Mouse (Mus musculus) left cerebral cortex, adult 2 months (tissue): ENCODE measurements around the gene Synj1. TPM values are rescaled to one million over a fixed set of nuclear protein-coding genes. Genes with fewer than 3 reads are reported as not detected.

Source experiments
- DNase-seq, 2 experiments: peaks; one replicate each; pipeline ENCODE4 v3.0.0; 2021 to 2022; ENCODE audit warnings: low spot score in 2 of 2, mixed read lengths in 1 of 2; ENCODE audit errors: extremely low spot score in 1 of 2
- H3K27ac ChIP-seq: fragments of 200-600 bp; 2 replicates; pipeline ENCODE4 v1.8.1; 2022
- H3K4me3 ChIP-seq: fragments of 200-600 bp; 2 replicates; pipeline ENCODE4 v1.8.1; 2022
- CTCF ChIP-seq: fragments of 200-600 bp; IDR thresholded peaks from 2 replicates; pipeline ENCODE4 v1.8.1; 2022; ENCODE audit warnings: antibody characterized with exemption, mild to moderate bottlenecking, moderate library complexity
- intact Hi-C: fragments of 180-260 bp; cut with DNase I; formaldehyde crosslinking; loops from one replicate; pipeline ENCODE4 v1.15.1; 2025
- total RNA-seq, 2 experiments: library from RNA; stranded (reverse); gene quantifications; 2 replicates each; pipeline ENCODE4 v1.2.3; 2021

Gene Synj1
- total RNA-seq, 2 experiments from 2014 or later, result 339 TPM

DNA sequence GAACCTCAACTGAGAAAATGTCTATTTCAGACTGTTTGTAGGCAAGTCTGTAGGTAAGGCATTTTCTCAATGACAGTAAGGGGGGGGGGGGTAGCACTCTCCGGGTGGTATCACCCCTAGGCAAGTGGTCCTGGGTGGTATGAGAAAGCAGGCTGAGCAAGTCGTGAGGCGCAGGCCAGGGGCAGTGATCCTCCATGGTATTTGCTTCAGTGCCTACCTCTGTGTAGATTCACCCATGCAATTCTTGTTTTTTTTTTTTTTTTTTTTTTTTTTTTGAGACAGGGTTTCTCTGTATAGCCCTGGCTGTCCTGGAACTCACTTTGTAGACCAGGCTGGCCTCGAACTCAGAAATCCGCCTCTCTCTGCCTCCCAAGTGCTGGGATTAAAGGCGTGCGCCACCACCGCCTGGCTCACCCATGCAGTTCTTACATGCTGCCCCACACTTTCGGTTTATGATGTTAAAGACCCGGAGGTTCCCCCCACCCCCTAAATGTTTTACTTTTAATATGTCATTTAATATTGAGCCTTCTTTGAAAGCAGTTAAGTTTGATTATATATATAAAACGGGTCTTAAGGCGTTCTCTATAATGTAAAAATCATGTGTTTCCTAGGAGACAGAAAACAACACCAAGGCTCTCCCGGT is 77.5 kb downstream of the Synj1 start:
- Histone ChIP-seq H3K27ac (peak overlapping the region; percentile 93), H3K4me3 (peak overlapping the region; percentile 64)
- TF ChIP-seq CTCF, result no peak
- intact Hi-C loops, result no loop called here
- DNase-seq, result no peak

- TF ChIP-seq CTCF, result no peak
- DNase-seq, result no peak
- Histone ChIP-seq H3K27ac (no peak overlapping the region), H3K4me3 (no peak overlapping the region)
- intact Hi-C loops, result loop anchor here (5.0 kb wide), 3 partner anchors 95 to 615 kb away; no protein-coding TSS in a partner anchor
Observed at GRCm38 (mm10) chr16:90927446-90927845, 83.7 kb downstream of the Synj1 start.

GRCm38 (mm10) chr16:90925461-90925860 is 85.6 kb downstream of the Synj1 start:
- intact Hi-C loops, result loop anchor here (5.0 kb wide), 3 partner anchors 93 to 613 kb away; no protein-coding TSS in a partner anchor

DNA sequence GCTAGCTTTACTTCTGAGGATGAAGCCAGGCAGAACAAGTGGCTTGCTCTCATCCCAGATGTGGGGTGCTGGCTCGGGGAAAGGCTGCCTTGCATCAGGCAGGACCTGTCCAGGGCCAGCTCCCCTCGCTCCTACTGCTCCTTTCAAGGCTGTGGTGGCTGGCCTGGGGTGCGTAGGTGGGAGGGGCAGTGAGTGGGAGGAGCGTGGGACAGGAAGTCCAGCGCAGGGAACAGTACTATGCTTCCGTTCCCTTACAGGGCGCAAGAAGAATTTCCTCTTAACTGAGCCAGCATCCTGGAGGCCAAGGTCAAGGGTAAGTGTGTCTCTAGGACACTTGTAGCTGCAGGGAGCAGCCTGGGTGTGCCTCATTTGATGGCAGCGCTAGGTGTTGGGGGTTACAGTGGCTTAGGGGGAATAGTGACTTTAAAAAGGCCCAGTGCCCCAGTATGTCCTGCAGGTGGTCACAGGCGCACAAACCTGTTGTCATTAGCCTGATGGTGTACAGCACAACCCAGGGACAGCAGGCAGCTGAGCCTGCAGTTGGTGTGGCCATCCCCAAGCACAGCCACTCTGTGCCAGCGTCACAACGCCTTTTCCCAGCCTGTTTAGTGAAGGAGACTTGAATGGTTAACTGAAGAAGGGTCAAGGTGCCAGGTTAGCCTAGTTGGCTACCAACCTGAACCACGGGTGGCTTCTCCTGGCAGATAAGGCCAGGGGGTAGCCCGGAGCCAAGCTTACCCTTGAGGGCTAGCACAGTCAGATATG is 86.3 kb downstream of the Synj1 start:
- no peak for DNase-seq
- Histone ChIP-seq H3K27ac (no peak overlapping the region), H3K4me3 (no peak overlapping the region)
- no peak for TF ChIP-seq CTCF
- intact Hi-C loops, result loop anchor here (5.0 kb wide), 3 partner anchors 92 to 612 kb away; no protein-coding TSS in a partner anchor

More at GRCm38 (mm10) chr16:90925461-90925860, 85.6 kb downstream of the Synj1 start:
- H3K4me3 ChIP-seq, result no peak overlapping the region
- DNase-seq, result peak; percentile 56 to 68
- H3K27ac ChIP-seq, result no peak overlapping the region
- peak; percentile 90 for TF ChIP-seq CTCF

DNA sequence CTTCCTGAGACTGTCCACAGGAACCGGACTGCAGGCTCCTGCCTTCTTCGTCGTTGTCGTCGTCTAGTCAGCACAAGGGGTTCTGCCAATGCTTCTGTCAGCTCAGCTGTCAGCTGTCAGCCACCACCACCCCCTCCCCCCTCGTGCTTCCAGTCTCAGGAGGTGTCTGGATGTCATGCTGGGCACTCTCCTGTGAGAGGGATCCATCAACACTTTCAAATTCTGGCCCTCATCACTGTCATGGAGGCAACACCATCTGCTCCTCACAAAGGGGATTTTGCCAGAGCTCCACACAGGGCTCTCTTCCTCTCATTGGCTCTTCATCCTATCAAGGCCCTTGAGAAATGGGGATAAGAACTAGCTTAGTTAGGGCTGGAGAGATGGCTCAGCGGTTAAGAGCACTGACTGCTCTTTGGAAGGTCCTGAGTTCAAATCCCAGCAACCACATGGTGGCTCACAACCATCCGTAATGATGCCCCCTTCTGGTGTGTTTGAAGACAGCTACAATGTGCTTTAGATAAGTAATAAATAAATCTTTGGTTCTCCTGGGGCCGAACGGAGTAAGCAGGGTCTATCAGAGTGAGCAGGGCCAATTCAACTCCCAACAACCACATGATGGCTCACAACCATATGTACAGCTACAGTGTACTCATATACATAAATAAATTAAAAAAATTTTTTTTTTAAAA is 89.5 kb downstream of the Synj1 start:
- TF ChIP-seq CTCF, result no peak; the same call in 1 of the 2 replicates
- Histone ChIP-seq H3K27ac (no peak overlapping the region), H3K4me3 (no peak overlapping the region)
- intact Hi-C loops, result no loop called here
- no peak for DNase-seq

DNA sequence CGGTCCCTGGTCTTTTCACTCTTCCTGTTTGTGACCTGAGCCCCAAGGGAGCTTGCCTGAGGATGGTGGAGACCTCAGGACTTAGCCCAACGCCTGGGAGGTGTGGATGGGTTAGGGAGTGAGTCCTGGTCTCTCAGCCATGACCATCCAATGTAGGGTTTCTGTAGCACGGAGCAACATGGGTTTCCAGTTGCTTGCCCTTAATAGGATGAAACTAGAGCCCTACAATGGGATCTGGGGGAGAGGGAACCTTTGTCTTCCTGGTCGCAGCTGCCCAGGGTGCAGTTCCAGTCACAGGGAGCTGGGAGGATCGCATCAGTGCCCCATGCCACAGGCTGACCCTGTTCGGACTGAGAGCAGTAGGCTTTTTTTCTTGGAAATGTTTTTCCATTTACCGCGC is 94.0 kb downstream of the Synj1 start:
- TF ChIP-seq CTCF, result no peak
- intact Hi-C loops, result no loop called here
- no peak overlapping the region for H3K27ac ChIP-seq
- H3K4me3 ChIP-seq, result no peak overlapping the region
- DNase-seq, result no peak

GRCm38 (mm10) chr16:90916040-90916481 is 95.0 kb downstream of the Synj1 start:
- intact Hi-C loops, result no loop called here
- H3K4me3 ChIP-seq, result no peak overlapping the region

GRCm38 (mm10) chr16:90911766-90912165 is 99.3 kb downstream of the Synj1 start:
- Histone ChIP-seq H3K4me3 (no peak overlapping the region), H3K27ac (no peak overlapping the region)
- DNase-seq, result no peak
- intact Hi-C loops, result no loop called here
- TF ChIP-seq CTCF, result no peak

More at GRCm38 (mm10) chr16:90916040-90916481, 95.0 kb downstream of the Synj1 start:
- H3K27ac ChIP-seq, result no peak overlapping the region
- no peak for DNase-seq
- TF ChIP-seq CTCF, result no peak

DNA sequence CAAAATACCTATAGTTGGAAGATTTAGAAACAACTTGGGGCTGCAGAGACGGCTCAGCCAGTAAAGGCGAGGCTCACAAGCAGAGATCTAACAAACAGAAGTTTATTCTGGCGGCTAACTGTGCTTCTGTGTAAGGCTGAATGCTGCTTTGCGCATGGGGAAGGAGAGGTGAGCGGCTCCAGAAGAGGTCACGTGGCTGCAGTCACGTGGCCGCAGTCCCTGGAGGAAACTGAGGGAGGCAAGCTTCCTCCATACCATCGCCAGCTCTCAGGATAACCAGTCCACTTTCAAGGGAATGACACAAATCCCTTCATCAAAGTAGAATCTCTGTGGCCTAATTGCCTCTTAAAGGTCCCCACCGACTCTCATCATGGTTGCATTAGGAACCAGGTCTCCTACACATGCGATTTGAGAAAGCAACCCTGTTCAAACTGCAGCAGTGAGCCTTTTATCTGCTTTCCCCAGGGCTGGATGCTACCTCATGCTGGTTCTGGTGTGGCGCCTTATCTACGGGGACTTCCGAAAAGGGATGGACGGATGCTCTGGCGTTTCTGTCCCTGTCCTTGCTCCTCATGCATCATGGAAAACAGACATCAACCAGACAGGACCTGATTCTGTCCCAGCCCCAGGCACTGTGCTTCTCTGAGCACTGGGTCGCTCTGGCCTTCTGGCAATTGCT is 100.1 kb downstream of the Synj1 start:
- intact Hi-C loops, result no loop called here
- H3K27ac ChIP-seq, result no peak overlapping the region
- no peak overlapping the region for H3K4me3 ChIP-seq
- no peak for DNase-seq
- TF ChIP-seq CTCF, result no peak

DNA sequence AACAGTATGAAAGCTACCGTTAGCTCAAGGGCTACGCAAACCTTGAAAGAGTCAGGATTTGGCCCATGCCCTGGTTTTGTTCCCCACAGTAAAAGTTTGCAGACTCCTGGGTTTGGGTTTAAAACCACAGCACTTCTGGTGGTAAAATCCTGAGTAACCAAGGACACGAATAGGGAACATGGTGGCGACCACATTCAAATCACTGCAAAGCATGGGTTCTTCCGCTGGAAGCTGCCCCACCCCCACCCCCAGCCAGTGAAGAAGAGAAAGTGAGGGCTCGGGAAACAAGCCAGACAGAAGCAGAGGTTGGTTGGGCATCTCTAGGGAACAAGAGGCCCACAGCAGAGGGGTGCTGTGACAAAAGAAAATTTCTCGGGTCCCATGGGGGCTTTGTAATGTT is 103.9 kb downstream of the Synj1 start:
- no peak overlapping the region for H3K4me3 ChIP-seq
- no peak for TF ChIP-seq CTCF
- no peak overlapping the region for H3K27ac ChIP-seq
- no peak for DNase-seq
- intact Hi-C loops, result no loop called here

DNA sequence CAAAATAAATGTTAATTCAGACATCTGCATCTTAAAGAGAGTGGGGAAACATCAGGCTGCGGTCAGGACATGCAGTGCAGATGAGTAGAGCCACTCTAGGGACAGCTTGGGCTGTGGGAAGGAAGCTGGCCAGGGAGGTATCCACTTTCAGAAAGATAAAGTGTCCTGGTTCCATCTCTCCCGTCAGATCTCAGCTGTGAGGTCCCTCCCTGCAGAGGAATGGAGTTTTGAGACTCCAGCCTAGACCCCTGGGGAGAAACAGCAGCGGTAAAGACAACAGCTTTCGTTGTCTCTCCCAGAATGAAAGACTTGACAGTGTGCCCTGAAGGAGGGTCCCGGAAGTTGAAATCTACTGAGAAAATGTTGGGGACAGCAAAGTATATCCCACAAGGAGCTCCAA is 107.8 kb downstream of the Synj1 start:
- Histone ChIP-seq H3K27ac (no peak overlapping the region), H3K4me3 (no peak overlapping the region)
- no peak for TF ChIP-seq CTCF
- intact Hi-C loops, result no loop called here
- DNase-seq, result no peak

- intact Hi-C loops, result no loop called here
- DNase-seq, result no peak
- Histone ChIP-seq H3K4me3 (no peak overlapping the region), H3K27ac (no peak overlapping the region)
- TF ChIP-seq CTCF, result no peak
Observed at GRCm38 (mm10) chr16:90901364-90901763, 109.7 kb downstream of the Synj1 start.
